Mouse (Mus musculus) heart, adult 2 months (tissue): ENCODE results near the gene Igsf9b. TPM values are rescaled to one million over a fixed set of nuclear protein-coding genes. Genes with fewer than 3 reads are reported as not detected.

ENCODE experiments used
- DNase-seq, 2 experiments: peaks; one replicate each; pipeline ENCODE4 v3.0.0; 2021
- H3K27ac ChIP-seq: fragments of 200-600 bp; 2 replicates; pipeline ENCODE4 v1.8.1; 2022
- H3K27me3 ChIP-seq: fragments of 200-500 bp; 2 replicates; pipeline ENCODE4 v1.6.1; 2012; ENCODE audit warnings: mild to moderate bottlenecking, low read length, inconsistent platforms, mixed read lengths; ENCODE audit not compliant: control insufficient read depth, insufficient read depth
- H3K36me3 ChIP-seq: fragments of 200-500 bp; 2 replicates; pipeline ENCODE4 v1.6.1; 2012; ENCODE audit warnings: low read length, inconsistent platforms; ENCODE audit not compliant: control insufficient read depth, insufficient read depth
- H3K4me1 ChIP-seq: fragments of 200-500 bp; 2 replicates; pipeline ENCODE4 v1.6.1; 2011; ENCODE audit warnings: low read length; ENCODE audit not compliant: control insufficient read depth, insufficient read depth
- H3K4me3 ChIP-seq: fragments of 200-600 bp; 2 replicates; pipeline ENCODE4 v1.8.1; 2022
- H3K79me2 ChIP-seq: fragments of 200-500 bp; replicated peaks from 2 replicates; pipeline ENCODE4 v1.6.1; 2012; ENCODE audit warnings: mild to moderate bottlenecking, inconsistent platforms, low read length, moderate library complexity, mixed read lengths; ENCODE audit not compliant: control insufficient read depth, insufficient read depth
- H3K9ac ChIP-seq: fragments of 200-500 bp; 2 replicates; pipeline ENCODE4 v1.6.1; 2012; ENCODE audit warnings: low read depth, mild to moderate bottlenecking, control low read depth, inconsistent platforms, low read length, mixed read lengths
- CTCF ChIP-seq: fragments of 200-600 bp; IDR thresholded peaks from 2 replicates; pipeline ENCODE4 v1.8.1; 2022; ENCODE audit warnings: antibody characterized with exemption, mild to moderate bottlenecking, moderate library complexity
- EP300 ChIP-seq: fragments of 200-500 bp; IDR thresholded peaks from 2 replicates; pipeline ENCODE4 v1.6.1; 2011; ENCODE audit warnings: low read depth, low read length, control low read depth; ENCODE audit not compliant: insufficient read depth
- POLR2A ChIP-seq: fragments of 200-500 bp; IDR thresholded peaks from 2 replicates; pipeline ENCODE4 v1.6.1; 2011; ENCODE audit warnings: mild to moderate bottlenecking, low read depth, low read length, control low read depth; ENCODE audit not compliant: insufficient read depth
- WGBS: fragments of 180-500 bp; shearing (Covaris S2); methylation state at CpG from one replicate; pipeline ENCODE4 v1.1.7; 2018; 5-methylcytosine and 5-hydroxymethylcytosine counted together
- intact Hi-C: fragments of 180-260 bp; cut with DNase I; formaldehyde crosslinking; loops from one replicate; pipeline ENCODE4 v1.15.1; 2025
- polyA plus RNA-seq: library from polyadenylated mRNA; depleted of rRNA; stranded (reverse); fragments of >200 nt; gene quantifications from 2 replicates; pipeline ENCODE4 v1.2.3, GENCODE M21; 2012
- total RNA-seq, 2 experiments: library from RNA; stranded (reverse); gene quantifications; 2 replicates each; pipeline ENCODE4 v1.2.3; 2021

Gene Igsf9b
- total and polyA plus RNA-seq, 3 experiments, result 1.7 to 5.3 (median 4.5) TPM

DNA sequence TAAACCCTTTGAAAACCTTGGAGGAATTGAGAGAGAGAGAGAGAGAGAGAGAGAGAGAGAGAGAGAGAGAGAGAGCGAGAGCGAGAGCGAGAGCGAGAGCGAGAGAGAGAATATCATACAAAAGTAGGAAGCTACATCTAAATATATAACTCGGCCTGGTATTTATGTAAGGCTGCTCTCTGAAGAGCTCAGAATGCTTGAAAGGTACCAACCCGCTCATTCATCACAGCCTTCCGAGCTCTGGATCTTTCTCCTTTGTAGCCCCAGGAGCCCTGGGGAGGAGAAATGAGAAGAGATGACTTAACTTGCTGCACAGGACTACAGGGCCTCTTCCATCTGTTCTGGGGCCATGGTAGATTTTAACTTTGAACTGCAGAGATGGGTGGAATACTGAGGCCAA lies 22.3 kb downstream of the Igsf9b start:
- Histone ChIP-seq H3K4me3 (no peak overlapping the region), H3K4me1 (no peaks in the 10 kb centered on the region), H3K9ac (no peak overlapping the region), H3K36me3 (no peaks in the 10 kb centered on the region), H3K79me2 (no peaks in the 10 kb centered on the region), H3K27me3 (no peaks in the 10 kb centered on the region), H3K27ac (no peak overlapping the region)
- TF ChIP-seq POLR2A, result no peak
- no peak for TF ChIP-seq EP300
- no peak for TF ChIP-seq CTCF
- 91% methylated on average over 8 of the region's 8 CpGs for WGBS
- DNase-seq, result no peak
- intact Hi-C loops, result loop anchor here (10.0 kb wide), 1 partner anchor 186 kb away; no protein-coding TSS in a partner anchor

DNA sequence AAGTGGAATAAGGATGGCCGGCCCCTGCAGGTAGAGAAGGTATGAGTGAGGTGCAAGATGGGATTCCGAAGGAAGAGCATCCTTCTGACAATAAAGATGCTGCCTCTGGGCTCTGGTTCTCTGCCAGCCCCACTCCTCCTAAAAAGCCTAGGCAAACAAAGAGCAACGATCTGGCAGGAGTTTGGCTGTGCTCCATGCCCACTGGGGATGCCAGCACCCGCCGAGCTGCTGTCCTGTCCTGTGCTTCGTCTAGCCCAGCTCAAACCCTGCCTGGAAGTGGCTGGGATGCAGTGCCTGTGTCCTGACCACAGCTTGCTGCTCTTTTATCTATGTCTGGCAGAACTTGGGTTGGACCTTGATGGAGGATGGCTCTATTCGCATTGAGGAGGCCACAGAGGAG lies 23.3 kb downstream of the Igsf9b start:
- H3K4me1 ChIP-seq, result no peaks in the 10 kb centered on the region
- no peak overlapping the region for H3K27ac ChIP-seq
- H3K79me2 ChIP-seq, result no peaks in the 10 kb centered on the region
- no peaks in the 10 kb centered on the region for H3K36me3 ChIP-seq
- H3K9ac ChIP-seq, result no peak overlapping the region
- H3K27me3 ChIP-seq, result no peaks in the 10 kb centered on the region
- WGBS, result 71% methylated on average over 7 of the region's 7 CpGs
- intact Hi-C loops, result loop anchor here (10.0 kb wide), 1 partner anchor 187 kb away; no protein-coding TSS in a partner anchor
- no peak overlapping the region for H3K4me3 ChIP-seq
- no peak for TF ChIP-seq CTCF
- TF ChIP-seq EP300, result no peak
- TF ChIP-seq POLR2A, result no peak
- DNase-seq, result no peak

DNA sequence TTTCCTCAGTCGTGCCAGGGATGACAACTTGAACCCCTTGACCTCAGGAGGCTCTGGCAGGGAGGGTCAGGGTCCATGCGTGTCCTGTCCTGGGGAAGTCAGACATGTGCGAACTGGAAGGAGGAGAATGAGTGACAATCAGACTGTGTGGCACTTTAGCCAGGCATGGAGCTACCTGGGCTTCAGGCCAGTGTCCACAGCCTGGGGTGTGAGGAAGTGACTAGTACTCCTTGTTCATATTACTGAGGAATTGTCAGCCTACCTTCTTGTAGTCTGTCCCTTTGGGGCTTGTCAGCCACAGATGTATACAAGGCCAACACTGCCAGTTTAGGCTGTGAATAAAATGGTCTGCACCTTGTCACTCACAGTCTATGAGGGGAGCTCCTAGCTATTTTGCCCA lies 24.4 kb downstream of the Igsf9b start:
- H3K79me2 ChIP-seq, result no peaks in the 10 kb centered on the region
- no peaks in the 10 kb centered on the region for H3K36me3 ChIP-seq
- WGBS, result 67% methylated on average over 3 of the region's 3 CpGs
- no peak for TF ChIP-seq EP300
- TF ChIP-seq POLR2A, result no peak
- no peak for TF ChIP-seq CTCF
- H3K4me3 ChIP-seq, result no peak overlapping the region
- H3K4me1 ChIP-seq, result no peaks in the 10 kb centered on the region
- intact Hi-C loops, result loop anchor here (10.0 kb wide), 1 partner anchor 189 kb away; no protein-coding TSS in a partner anchor
- H3K27me3 ChIP-seq, result no peaks in the 10 kb centered on the region
- H3K27ac ChIP-seq, result no peak overlapping the region
- no peak for DNase-seq
- H3K9ac ChIP-seq, result no peak overlapping the region

DNA sequence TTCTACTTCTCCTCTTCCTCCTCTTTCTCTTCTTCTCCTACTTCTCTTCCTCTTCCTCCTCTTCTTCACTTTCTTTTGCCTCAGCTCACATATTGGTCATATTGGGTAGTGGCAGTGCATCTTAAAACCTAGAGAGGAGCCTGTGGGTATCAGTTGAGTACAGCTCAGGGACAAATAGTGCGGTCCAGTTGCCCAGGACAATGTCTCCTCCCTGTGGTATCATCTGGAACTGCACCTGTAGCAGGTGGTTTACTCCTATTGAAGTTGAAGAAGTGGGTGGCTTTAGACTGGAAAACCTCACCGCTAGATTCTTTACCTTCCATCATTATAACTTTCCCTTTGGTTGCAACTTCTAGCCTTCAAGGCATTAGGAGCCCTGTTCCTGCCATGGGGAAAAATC lies 26.9 kb downstream of the Igsf9b start:
- H3K27me3 ChIP-seq, result no peaks in the 10 kb centered on the region
- no peak overlapping the region for H3K9ac ChIP-seq
- H3K4me1 ChIP-seq, result no peaks in the 10 kb centered on the region
- no peaks in the 10 kb centered on the region for H3K36me3 ChIP-seq
- DNase-seq, result peak; percentile 37 to 57
- WGBS, result 52% methylated on average over 2 of the region's 2 CpGs
- H3K4me3 ChIP-seq, result no peak overlapping the region
- no peak overlapping the region for H3K27ac ChIP-seq
- intact Hi-C loops, result loop anchor here (5.0 to 10.0 kb wide), 4 partner anchors 149 to 254 kb away; no protein-coding TSS in a partner anchor
- peak; percentile 95; the same call in 1 of the 2 replicates for TF ChIP-seq CTCF
- TF ChIP-seq EP300, result 0 out of 2 replicates have a peak, but pooled peaks have one; percentile 44
- no peak for TF ChIP-seq POLR2A
- H3K79me2 ChIP-seq, result no peaks in the 10 kb centered on the region

DNA sequence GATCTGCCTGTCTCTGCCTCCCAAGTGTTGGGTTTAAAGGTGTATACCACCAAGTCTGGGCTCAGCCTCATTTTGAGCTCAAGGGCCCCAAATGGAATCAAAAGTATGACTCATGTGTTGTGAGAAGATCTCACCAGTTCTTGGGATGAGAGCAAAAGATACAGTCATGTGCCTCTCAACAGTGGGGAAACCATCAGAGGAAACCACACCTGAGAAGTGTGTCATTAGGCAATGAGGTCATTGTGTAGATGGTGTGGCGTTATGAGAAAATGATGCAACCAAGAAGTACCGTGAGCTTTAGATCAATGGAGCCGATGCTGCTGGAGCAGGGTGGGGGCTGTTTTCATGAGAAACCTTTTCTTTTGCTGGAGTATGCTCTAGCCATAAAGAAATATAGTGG lies 28.6 kb downstream of the Igsf9b start:
- Histone ChIP-seq H3K9ac (no peak overlapping the region), H3K4me3 (no peak overlapping the region), H3K4me1 (no peaks in the 10 kb centered on the region), H3K27me3 (no peaks in the 10 kb centered on the region), H3K79me2 (no peaks in the 10 kb centered on the region), H3K27ac (no peak overlapping the region), H3K36me3 (no peaks in the 10 kb centered on the region)
- TF ChIP-seq POLR2A (no peak), CTCF (no peak), EP300 (no peak)
- intact Hi-C loops, result loop anchor here (5.0 to 10.0 kb wide), 4 partner anchors 150 to 255 kb away; no protein-coding TSS in a partner anchor
- no peak for DNase-seq
- WGBS, result 91% methylated on average over 3 of the region's 3 CpGs

DNA sequence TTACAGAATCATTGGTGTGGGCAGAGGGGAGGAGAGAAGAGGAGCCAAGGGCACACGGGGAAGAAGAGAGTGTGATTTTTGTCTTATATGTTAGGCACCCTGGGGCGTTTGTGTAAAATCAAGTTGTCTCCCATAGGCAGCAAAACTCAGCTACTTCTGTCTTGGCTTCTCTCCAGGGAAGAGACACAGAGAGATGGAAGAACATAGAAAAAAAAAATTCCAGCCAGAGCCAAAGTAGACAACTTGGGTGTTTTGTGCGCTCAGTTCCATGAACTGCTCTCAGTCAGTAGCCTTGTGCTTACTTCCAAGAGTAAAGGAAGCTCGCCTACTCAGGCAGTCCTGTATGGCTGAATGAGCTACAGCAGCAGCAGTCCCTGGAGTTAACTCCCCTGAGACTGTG lies 31.4 kb downstream of the Igsf9b start:
- intact Hi-C loops, result no loop called here
- Histone ChIP-seq H3K9ac (no peak overlapping the region), H3K4me3 (no peak overlapping the region), H3K79me2 (no peaks in the 10 kb centered on the region), H3K36me3 (no peaks in the 10 kb centered on the region), H3K27ac (no peak overlapping the region), H3K27me3 (no peaks in the 10 kb centered on the region), H3K4me1 (no peaks in the 10 kb centered on the region)
- TF ChIP-seq POLR2A (no peak), CTCF (no peak), EP300 (no peak)
- WGBS, result 58% methylated on average over 4 of the region's 4 CpGs
- no peak for DNase-seq
